In the genomic region with DNA sequence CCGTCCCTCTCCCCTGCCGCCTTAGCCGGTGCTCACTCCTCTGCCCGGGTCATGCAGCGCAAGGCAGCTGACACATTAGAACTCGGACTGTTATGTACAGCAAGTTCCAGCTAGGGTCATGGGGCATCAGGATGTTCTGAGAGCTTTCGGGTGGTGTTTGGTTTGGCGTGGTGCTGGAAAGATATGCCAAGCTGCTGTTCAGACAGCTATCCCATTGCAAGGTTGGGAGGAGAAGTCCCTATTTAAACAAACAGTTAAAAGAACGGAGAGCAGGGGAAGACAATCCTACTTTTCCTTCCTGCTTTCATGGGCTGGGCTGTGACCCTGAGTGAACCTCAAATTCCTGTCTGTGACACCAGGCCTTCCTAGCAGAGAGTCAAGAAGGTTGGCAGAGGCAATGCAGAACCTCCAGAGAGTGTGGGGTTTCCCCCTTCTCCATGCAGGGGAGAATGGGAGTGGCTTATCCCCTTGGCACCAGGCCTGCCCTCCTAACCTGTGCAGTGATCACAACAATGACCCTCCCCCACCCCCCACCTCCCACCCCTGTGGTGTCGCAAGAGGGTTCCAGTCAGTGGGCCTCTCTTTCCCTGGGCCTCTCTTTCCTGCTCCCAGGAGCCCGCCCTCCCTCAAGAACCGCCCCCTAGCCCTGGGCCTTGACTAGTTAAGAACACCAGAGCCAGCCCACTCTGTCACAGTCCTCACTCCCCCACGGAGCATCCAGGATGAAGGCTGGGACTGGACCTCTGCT, we compare ENCODE assay signal across 9 mouse cellular contexts. TPM values are rescaled to one million over a fixed set of nuclear protein-coding genes. Genes with fewer than 3 reads are reported as not detected.
DNase-seq lines count a peak whose midpoint lies in the region; ATAC-seq and TF ChIP-seq lines count a peak whose summit lies in the region.
"Had no signal": no experiment of that assay in that cellular context is flagged by ENCODE, and none has a peak within 500 bp of the region (broad histone marks: within the 10 kb centered on the region; RNA-seq: fewer than 3 reads in every experiment).

A gene (plus strand): TSS at position 546 of the 748 bp plus-strand sequence.

- no peak within 1 kb of the TSS for H3K9ac ChIP-seq in forebrain, embryonic 15.5 days (replicated peaks)
- H3K9ac ChIP-seq in hindbrain, postnatal 0 days (replicated peaks; ENCODE audit: low read length), result no peak within 1 kb of the TSS
- no peak within 1 kb of the TSS for H3K9ac ChIP-seq in liver, embryonic 14.5 days (replicated peaks)
- H3K9ac ChIP-seq: hindbrain, embryonic 15.5 days had no signal

- peaks cover 13% of the 10 kb centered on the region for H3K4me1 ChIP-seq in forebrain, embryonic 10.5 days
- H3K4me1 ChIP-seq in forebrain, embryonic 15.5 days, result no peaks in the 10 kb centered on the region
- no peaks in the 10 kb centered on the region for H3K4me1 ChIP-seq in hindbrain, postnatal 0 days (ENCODE audit: insufficient read depth, low read length)
- peaks cover 0 to 20% of the 10 kb centered on the region in 2 experiments; a peak in 2 of 4 replicates for H3K4me1 ChIP-seq in liver, embryonic 14.5 days (replicated peaks; ENCODE audit: control insufficient read depth in 2 of 2, insufficient read depth in 2 of 2, low read length in 1 of 2)
- H3K4me1 ChIP-seq: hindbrain, embryonic 15.5 days had no signal

- no peaks in the 10 kb centered on the region for H3K9me3 ChIP-seq in forebrain, embryonic 10.5 days
- no peaks in the 10 kb centered on the region for H3K9me3 ChIP-seq in forebrain, embryonic 15.5 days
- H3K9me3 ChIP-seq in hindbrain, postnatal 0 days (ENCODE audit: low read length), result no peaks in the 10 kb centered on the region
- no peaks in the 10 kb centered on the region; the same call in 1 of the 2 replicates for H3K9me3 ChIP-seq in liver, embryonic 14.5 days (ENCODE audit: control insufficient read depth, low read length)
- H3K9me3 ChIP-seq: hindbrain, embryonic 15.5 days had no signal

- DNase-seq in forebrain, embryonic 10.5 days (ENCODE audit: extremely low spot score, low spot score), result no peak
- peak; percentile 67 for DNase-seq in gastrocnemius, adult 18-20 months (ENCODE audit: low spot score)
- no peak for DNase-seq in hindbrain, postnatal 0 days (ENCODE audit: low spot score)
- DNase-seq in liver, embryonic 14.5 days (ENCODE audit: low read depth in 3 of 3, low spot score in 3 of 3), result peak; percentile 18 to 41 (median 37)
- peak; percentile 61 for DNase-seq in retina, postnatal 1 day
- no peak for DNase-seq in frontal cortex, postnatal 36 days (ENCODE audit: low spot score in 2 of 2)
- no peak for DNase-seq in spleen, adult 12 weeks (ENCODE audit: low spot score)

- TF ChIP-seq EP300 in liver, embryonic 14.5 days (IDR thresholded peaks at IDR 0.05; ENCODE audit: low read depth), result no peak

- H3K4me2 ChIP-seq in forebrain, embryonic 15.5 days (replicated peaks), result no peak within 1 kb of the TSS
- no peak within 1 kb of the TSS for H3K4me2 ChIP-seq in hindbrain, postnatal 0 days (ENCODE audit: low read depth, low read length)
- peak within 1 kb of the TSS; percentile 43 for H3K4me2 ChIP-seq in liver, embryonic 14.5 days (ENCODE audit: low read depth)
- H3K4me2 ChIP-seq: hindbrain, embryonic 15.5 days had no signal

- H3K27ac ChIP-seq in forebrain, embryonic 10.5 days, result peak within 1 kb of the TSS; percentile 74
- H3K27ac ChIP-seq in forebrain, embryonic 15.5 days (replicated peaks), result no peak within 1 kb of the TSS
- peak within 1 kb of the TSS; percentile 60; the same call in 1 of the 2 replicates for H3K27ac ChIP-seq in hindbrain, postnatal 0 days
- no peak within 1 kb of the TSS; the same call in 1 of the 2 replicates for H3K27ac ChIP-seq in liver, embryonic 14.5 days
- H3K27ac ChIP-seq: hindbrain, embryonic 15.5 days had no signal

- TF ChIP-seq CTCF in hindbrain, postnatal 0 days (IDR thresholded peaks at IDR 0.05; ENCODE audit: low read depth), result no peak
- no peak for TF ChIP-seq CTCF in liver, embryonic 14.5 days (IDR thresholded peaks at IDR 0.05; ENCODE audit: low read depth)

- no peak within 1 kb of the TSS for H3K4me3 ChIP-seq in forebrain, embryonic 10.5 days
- no peak within 1 kb of the TSS for H3K4me3 ChIP-seq in forebrain, embryonic 15.5 days
- no peak within 1 kb of the TSS for H3K4me3 ChIP-seq in hindbrain, postnatal 0 days (ENCODE audit: low read length)
- peak within 1 kb of the TSS; percentile 16 to 57 for H3K4me3 ChIP-seq in liver, embryonic 14.5 days (ENCODE audit: insufficient read depth in 1 of 2, low read depth in 2 of 2, low read length in 2 of 2)
- H3K4me3 ChIP-seq: hindbrain, embryonic 15.5 days had no signal

- 48% methylated on average over 13 of the region's 13 CpGs for WGBS in forebrain, embryonic 10.5 days
- WGBS in forebrain, embryonic 15.5 days, result 57% methylated on average over 12 of the region's 13 CpGs
- WGBS in hindbrain, postnatal 0 days, result 52% methylated on average over 11 of the region's 13 CpGs
- 19% methylated on average over 13 of the region's 13 CpGs for WGBS in liver, embryonic 14.5 days (ENCODE audit: insufficient replicate concordance)

- ATAC-seq in forebrain, embryonic 15.5 days (replicated peaks), result no peak
- peak; percentile 38; the same call in 1 of the 2 replicates for ATAC-seq in hindbrain, postnatal 0 days
- ATAC-seq in liver, embryonic 14.5 days (ENCODE audit: insufficient read depth), result peak; percentile 82

- no peaks in the 10 kb centered on the region for H3K36me3 ChIP-seq in forebrain, embryonic 10.5 days (replicated peaks)
- no peaks in the 10 kb centered on the region for H3K36me3 ChIP-seq in forebrain, embryonic 15.5 days
- no peaks in the 10 kb centered on the region for H3K36me3 ChIP-seq in hindbrain, postnatal 0 days (ENCODE audit: insufficient read depth, low read length)
- H3K36me3 ChIP-seq in liver, embryonic 14.5 days (replicated peaks; ENCODE audit: control insufficient read depth, insufficient read depth, low read depth), result no peaks in the 10 kb centered on the region
- H3K36me3 ChIP-seq: hindbrain, embryonic 15.5 days had no signal

- H3K27me3 ChIP-seq in forebrain, embryonic 10.5 days (ENCODE audit: poor library complexity, severe bottlenecking), result no peaks in the 10 kb centered on the region
- no peaks in the 10 kb centered on the region for H3K27me3 ChIP-seq in forebrain, embryonic 15.5 days
- H3K27me3 ChIP-seq in hindbrain, postnatal 0 days (ENCODE audit: insufficient read depth, low read length), result no peaks in the 10 kb centered on the region
- no peaks in the 10 kb centered on the region for H3K27me3 ChIP-seq in liver, embryonic 14.5 days (ENCODE audit: control insufficient read depth, insufficient read depth, low read length)
- H3K27me3 ChIP-seq: hindbrain, embryonic 15.5 days had no signal

RNA-seq across cellular contexts. Expression of the gene that starts here (rescaled TPM):
- 1.9 and 2.0 TPM in 2 replicates for polyA plus RNA-seq in forebrain, embryonic 10.5 days (2016; fragmentation: Nextera tagmentation; extraction: Ambion mirVana)
- polyA plus RNA-seq in forebrain, embryonic 15.5 days (2015; fragmentation: Nextera tagmentation; extraction: Ambion mirVana), result 2.4 and 2.7 TPM in 2 replicates
- 1 to 10 TPM; 5.7 to 6.0 TPM for total RNA-seq in gastrocnemius, adult 18-20 months (2021)
- total RNA-seq in hindbrain, postnatal 0 days (2014; rRNA removed), result 6.0 and 10.4 TPM in 2 replicates
- 10.3 and 13.2 TPM in 2 replicates for polyA plus RNA-seq in hindbrain, postnatal 0 days (2015; fragmentation: Nextera tagmentation; extraction: Ambion mirVana)
- polyA plus RNA-seq in liver, embryonic 14.5 days (2012; rRNA removed), result 22.9 and 26.4 TPM in 2 replicates
- polyA plus RNA-seq in liver, embryonic 14.5 days (2014; fragmentation: Nextera tagmentation; extraction: Ambion mirVana), result 31.6 and 33.5 TPM in 2 replicates

Comparison
In these comparisons a context has a peak if more than half of its experiments do, and no peak if none do; other contexts are left out.
1. H3K27ac ChIP-seq: peak in forebrain, embryonic 10.5 days (single experiment) and hindbrain, postnatal 0 days (single experiment); none in forebrain, embryonic 15.5 days (single experiment) and liver, embryonic 14.5 days (single experiment).
2. DNase-seq: peak in gastrocnemius, adult 18-20 months (single experiment), liver, embryonic 14.5 days (3 of 3) and retina, postnatal 1 day (single experiment); none in forebrain, embryonic 10.5 days (single experiment), hindbrain, postnatal 0 days (single experiment), frontal cortex, postnatal 36 days (0 of 2) and spleen, adult 12 weeks (single experiment).
3. H3K4me3 ChIP-seq: peak in liver, embryonic 14.5 days (2 of 2); none in forebrain, embryonic 10.5 days (single experiment), forebrain, embryonic 15.5 days (single experiment) and hindbrain, postnatal 0 days (single experiment).